Mouse (Mus musculus): Measurements from ENCODE around the gene Fblim1. TPM values are rescaled to one million over a fixed set of nuclear protein-coding genes. Genes with fewer than 3 reads are reported as not detected.

Fblim1 gene
- total RNA-seq, 4 experiments from 2014 or later, result 1.3 to 3.0 (median 2.1) TPM

- no peak for DNase-seq (ENCODE audit: low spot score in 2 of 2)
Observed at GRCm38 (mm10) chr4:141541851-141542250, 64.0 kb downstream of the Fblim1 start.

- no peak for DNase-seq (ENCODE audit: low spot score in 2 of 2)
Observed at GRCm38 (mm10) chr4:141540844-141541243, 65.1 kb downstream of the Fblim1 start.

- no peak for DNase-seq (ENCODE audit: low spot score in 2 of 2)
Observed at GRCm38 (mm10) chr4:141539213-141539767, 66.6 kb downstream of the Fblim1 start.

GRCm38 (mm10) chr4:141538408-141539212 is 67.3 kb downstream of the Fblim1 start, which contains the start of gene Spen:
Spen (minus strand) TSS chr4:141538597.
- DNase-seq (ENCODE audit: low spot score in 2 of 2), result peak; percentile 76 to 93

- DNase-seq (ENCODE audit: low spot score in 2 of 2), result no peak
Observed at GRCm38 (mm10) chr4:141537706-141538407, 68.0 kb downstream of the Fblim1 start.

- no peak for DNase-seq (ENCODE audit: low spot score in 2 of 2)
Observed at GRCm38 (mm10) chr4:141537226-141537610, 68.7 kb downstream of the Fblim1 start.

GRCm38 (mm10) chr4:141536291-141537225 is 69.3 kb downstream of the Fblim1 start:
- peak; percentile 56 to 68 for DNase-seq (ENCODE audit: low spot score in 2 of 2)

GRCm38 (mm10) chr4:141534947-141535680 is 70.8 kb downstream of the Fblim1 start:
- peak in 1 of 2 experiments; percentile 72 for DNase-seq (ENCODE audit: low spot score in 2 of 2)

- no peak for DNase-seq (ENCODE audit: low spot score in 2 of 2)
Observed at GRCm38 (mm10) chr4:141530979-141531378, 74.9 kb downstream of the Fblim1 start.

- DNase-seq (ENCODE audit: low spot score in 2 of 2), result no peak
Observed at GRCm38 (mm10) chr4:141528938-141529337, 77.0 kb downstream of the Fblim1 start.

- DNase-seq (ENCODE audit: low spot score in 2 of 2), result no peak
Observed at GRCm38 (mm10) chr4:141526936-141527650, 78.8 kb downstream of the Fblim1 start.

Other genes starting within 250 kb of the Fblim1 start
- gene Fam131c, start 237.9 kb downstream of the Fblim1 start, total RNA-seq (2022), result 1 to 10 TPM; 2.7 to 4.1 (median 3.6) TPM
- 1 to 10 TPM in 1 of 4 experiments, under 1 TPM in 1, not detected in 2; 0.39 to 1.8 TPM for gene Clcnka, start 207.4 kb downstream of the Fblim1 start, total RNA-seq (2022)
- under 1 TPM in 1 of 4 experiments, not detected in 3; 0.74 TPM for gene Clcnkb, start 190.1 kb downstream of the Fblim1 start, total RNA-seq (2022)
- gene Hspb7, start 185.3 kb downstream of the Fblim1 start, total RNA-seq (2022), result under 1 TPM; 0.30 to 0.97 (median 0.73) TPM
- 1 to 10 TPM; 2.8 to 4.9 (median 3.0) TPM for gene Srarp, start 170.0 kb downstream of the Fblim1 start, total RNA-seq (2022)
- gene Zbtb17, start 161.4 kb downstream of the Fblim1 start, total RNA-seq (2022), result 10 to 100 TPM; 36.7 to 42.0 (median 38.0) TPM
- 10 to 100 TPM; 57.2 to 66.6 (median 62.1) TPM for gene Spen, start 67.5 kb downstream of the Fblim1 start, total RNA-seq (2022)
- gene Tmem82, start 12.5 kb upstream of the Fblim1 start, total RNA-seq (2022), result 1 to 10 TPM in 1 of 4 experiments, under 1 TPM in 3; 0.43 to 1.1 (median 0.51) TPM
- 1 to 10 TPM; 3.7 to 4.8 (median 4.2) TPM for gene Slc25a34, start 17.7 kb upstream of the Fblim1 start, total RNA-seq (2022)
- 100 to 1,000 TPM; 103 to 120 (median 107) TPM for gene Plekhm2, start 58.8 kb upstream of the Fblim1 start, total RNA-seq (2022)
- 1 to 10 TPM in 3 of 4 experiments, not detected in 1; 2.3 to 2.6 (median 2.3) TPM for gene Rsc1a1, start 79.5 kb upstream of the Fblim1 start, total RNA-seq (2022)
- 10 to 100 TPM; 40.6 to 44.3 (median 42.9) TPM for gene Ddi2, start 117.3 kb upstream of the Fblim1 start, total RNA-seq (2022)
- 1 to 10 TPM; 1.2 to 3.1 (median 1.8) TPM for gene Agmat, start 140.6 kb upstream of the Fblim1 start, total RNA-seq (2022)
- gene Dnajc16, start 184.8 kb upstream of the Fblim1 start, total RNA-seq (2022), result 10 to 100 TPM; 42.6 to 43.8 (median 42.8) TPM
- gene Casp9, start 187.5 kb upstream of the Fblim1 start, total RNA-seq (2022), result 10 to 100 TPM; 23.3 to 30.5 (median 25.5) TPM
- not detected for gene Cela2a, start 220.1 kb upstream of the Fblim1 start, total RNA-seq (2022)
- gene Ctrc, start 240.3 kb upstream of the Fblim1 start, total RNA-seq (2022), result not detected